Mouse (Mus musculus): ENCODE results near the gene Pvalb.

The Pvalb gene

GRCm38 (mm10) chr15:78158335-78158734, 47.9 kb downstream of the Pvalb start:
- DNase-seq (ENCODE audit: low spot score), result no peak

DNA sequence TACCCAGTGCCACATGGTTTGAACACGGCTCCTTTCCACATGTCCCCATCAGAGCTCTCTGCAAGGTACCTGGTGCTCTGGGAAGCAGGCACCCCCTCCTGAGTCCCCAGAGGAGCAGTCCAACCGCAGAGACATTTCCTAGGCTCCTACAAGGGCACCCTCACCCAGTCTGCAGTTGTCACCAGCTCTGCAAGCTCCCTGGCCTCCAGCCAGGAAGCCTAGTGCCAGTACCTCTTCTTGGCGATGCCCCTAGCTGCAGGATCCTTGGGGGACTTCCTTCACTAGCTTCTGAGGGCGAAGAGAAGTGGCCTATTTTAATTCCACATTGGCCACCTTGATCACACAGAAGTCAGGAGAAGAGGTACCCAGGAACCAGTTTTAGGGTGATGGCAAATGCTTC, 48.4 kb downstream of the Pvalb start:
- DNase-seq (ENCODE audit: low spot score), result no peak

- DNase-seq (ENCODE audit: low spot score), result no peak
Observed at GRCm38 (mm10) chr15:78157330-78157729, 48.9 kb downstream of the Pvalb start.

GRCm38 (mm10) chr15:78155421-78155820, 50.8 kb downstream of the Pvalb start:
- DNase-seq (ENCODE audit: low spot score), result no peak

DNA sequence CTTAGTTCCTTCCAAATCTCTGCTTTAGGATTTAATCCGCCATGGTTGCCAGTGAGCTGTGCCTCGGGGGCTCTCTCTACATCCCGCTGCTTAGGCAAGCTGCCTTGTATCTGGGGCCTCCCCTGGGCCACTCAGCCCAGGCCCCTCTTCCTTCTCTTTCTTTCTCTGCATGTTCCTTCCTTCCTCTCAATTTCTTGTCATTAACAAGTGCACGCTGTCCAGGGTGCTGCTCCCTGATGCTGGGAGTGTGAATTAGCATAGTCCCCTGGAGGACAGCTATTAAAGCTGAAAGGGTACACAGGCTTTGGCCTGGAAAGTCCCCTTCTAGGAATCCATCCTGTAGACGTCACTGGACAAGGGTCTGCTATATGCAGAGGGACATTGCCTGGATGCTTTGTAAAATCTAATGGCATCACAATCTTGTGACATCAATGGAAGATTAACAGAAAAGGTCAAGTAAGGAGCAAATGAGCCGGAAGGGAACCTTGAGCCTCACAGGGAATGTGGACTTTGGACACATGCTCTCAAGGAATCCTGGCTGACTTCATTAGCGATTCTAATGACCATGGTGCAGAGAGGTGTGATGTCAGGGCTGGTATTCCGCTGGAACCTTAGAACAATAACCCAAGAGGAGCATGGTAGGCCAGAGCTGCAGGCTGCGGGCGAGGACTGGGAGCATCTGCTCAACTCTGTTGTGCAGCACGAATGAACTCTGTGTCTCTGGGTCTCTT, 53.0 kb downstream of the Pvalb start:
- DNase-seq (ENCODE audit: low spot score), result no peak

DNA sequence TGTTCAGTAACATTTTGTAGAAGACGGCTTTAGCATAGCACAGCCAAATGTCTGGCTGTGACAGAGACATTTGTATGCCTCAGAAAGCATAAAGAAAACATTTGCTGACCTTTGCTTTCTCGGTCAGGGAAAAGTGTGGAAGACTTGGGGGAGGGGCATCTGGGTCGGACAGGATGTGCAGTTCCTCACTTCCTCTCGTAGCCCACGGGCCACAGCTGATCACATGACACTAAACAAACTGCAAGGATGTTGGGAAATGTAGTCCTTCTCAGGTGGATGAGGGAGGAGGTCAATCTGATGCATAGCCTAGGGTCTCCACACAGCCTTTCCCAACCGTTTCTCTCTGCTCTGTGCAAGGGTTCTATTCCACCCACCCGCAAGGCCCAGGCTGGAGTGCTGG, 57.6 kb downstream of the Pvalb start:
- DNase-seq (ENCODE audit: low spot score), result no peak
